Mouse (Mus musculus) stomach, postnatal 0 days (tissue): ENCODE measurements around the gene Plvap.

Experiments
- CTCF ChIP-seq: IDR thresholded peaks from 2 replicates; pipeline ENCODE4 v1.5.1; 2016; ENCODE audit warnings: antibody characterized with exemption, low read depth, mild to moderate bottlenecking, moderate library complexity
- EP300 ChIP-seq: optimal IDR thresholded peaks from 2 replicates; pipeline ENCODE3; 2016; ENCODE audit warnings: antibody characterized with exemption

- TF ChIP-seq CTCF (no peak), EP300 (no peak)
Measured at GRCm38 (mm10) chr8:71542632-71543343, 31.2 kb upstream of the Plvap start, which contains the start of gene Mvb12a.
